Mouse (Mus musculus) forebrain, embryonic 11.5 days (tissue): Measurements from ENCODE around the gene Plcb1. TPM values are rescaled to one million over a fixed set of nuclear protein-coding genes. Genes with fewer than 3 reads are reported as not detected.

ENCODE experiments used
- ATAC-seq: fragments of 200-750 bp; cut with Nextera tagmentation; replicated peaks from 2 replicates; pipeline ENCODE4 v1.8.0; 2017; ENCODE audit warnings: moderate TSS enrichment; ENCODE audit not compliant: low FRiP score
- DNase-seq: peaks from one replicate; pipeline ENCODE4 v3.0.0-alpha.2; 2017; ENCODE audit warnings: low spot score
- H3K27ac ChIP-seq: fragments of 300-500 bp; sonication (generic); 2 replicates; pipeline ENCODE4 v1.5.1; 2014; ENCODE audit warnings: low read depth, low read length
- H3K27me3 ChIP-seq: fragments of 300-500 bp; sonication (generic); 2 replicates; pipeline ENCODE4 v1.6.1; 2014; ENCODE audit warnings: mild to moderate bottlenecking, low read length, mixed read lengths; ENCODE audit not compliant: control insufficient read depth, insufficient read depth
- H3K36me3 ChIP-seq: fragments of 300-500 bp; sonication (generic); 2 replicates; pipeline ENCODE4 v1.6.1; 2014; ENCODE audit warnings: mild to moderate bottlenecking, low read length, moderate library complexity, mixed read lengths; ENCODE audit not compliant: control insufficient read depth, insufficient read depth
- H3K4me1 ChIP-seq: fragments of 300-500 bp; sonication (generic); replicated peaks from 2 replicates; pipeline ENCODE4 v1.6.1; 2014; ENCODE audit warnings: low read length, mixed read lengths; ENCODE audit not compliant: control insufficient read depth, insufficient read depth
- H3K4me2 ChIP-seq: fragments of 300-500 bp; sonication (generic); 2 replicates; pipeline ENCODE4 v1.6.1; 2014; ENCODE audit warnings: low read depth, mild to moderate bottlenecking, low read length, moderate library complexity, mixed read lengths; ENCODE audit not compliant: severe bottlenecking
- H3K4me3 ChIP-seq: fragments of 300-500 bp; sonication (generic); 2 replicates; pipeline ENCODE4 v1.5.1; 2014; ENCODE audit warnings: low read depth, low read length
- H3K9ac ChIP-seq: fragments of 300-500 bp; sonication (generic); 2 replicates; pipeline ENCODE4 v1.6.1; 2014; ENCODE audit warnings: low read length
- H3K9me3 ChIP-seq: fragments of 300-500 bp; sonication (generic); 2 replicates; pipeline ENCODE4 v1.6.1; 2016; ENCODE audit warnings: low read length, mixed read lengths; ENCODE audit not compliant: control insufficient read depth
- WGBS: fragments of 180-500 bp; shearing (Covaris S2); extraction: QIAGEN DNeasy Blood & Tissue Kit; methylation state at CpG from one replicate; pipeline ENCODE4 v1.1.7; 2014; 5-methylcytosine and 5-hydroxymethylcytosine counted together
- polyA plus RNA-seq: library from polyadenylated mRNA; unstranded; fragments of >200 nt; fragmentation: Nextera tagmentation; extraction: Ambion mirVana; gene quantifications from 2 replicates; pipeline ENCODE4 v1.2.1, GENCODE M21; 2014

Plcb1 gene
- polyA plus RNA-seq, 1 experiment from 2014 or later: 12.8 TPM

DNA sequence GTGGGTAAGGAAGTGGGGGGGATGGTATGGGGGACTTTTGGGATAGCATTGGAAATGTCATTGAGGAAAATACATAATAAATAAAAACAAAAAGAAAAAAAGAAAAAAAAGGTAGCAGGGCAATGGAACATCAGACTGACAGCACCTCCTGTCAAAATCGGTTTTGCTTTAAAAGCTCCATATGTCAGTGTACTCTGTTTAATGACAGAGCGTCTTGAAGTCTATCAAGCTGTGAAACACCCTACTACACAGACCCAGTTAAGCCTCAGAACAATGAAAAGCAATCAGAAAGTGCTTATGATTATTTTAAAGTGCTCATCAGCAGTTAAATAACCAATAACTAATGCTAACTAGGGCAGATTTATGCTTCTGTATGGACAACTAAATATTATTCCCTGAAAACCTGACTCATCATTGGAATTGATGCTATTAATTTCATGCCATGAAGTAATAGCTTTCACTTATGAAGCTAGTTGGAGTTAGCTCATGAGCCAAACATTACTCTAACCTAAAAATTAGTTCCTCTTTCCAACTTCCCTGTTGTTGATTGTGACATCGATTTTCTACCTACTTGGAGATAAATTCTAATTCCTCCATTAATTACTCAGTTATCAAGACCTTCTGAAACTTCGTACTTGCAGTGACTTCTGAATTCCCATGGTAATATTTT lies 717.6 kb downstream of the Plcb1 start:
- H3K4me2 ChIP-seq: no peak overlapping the region
- 83% methylated on average over 4 of the region's 4 CpGs for WGBS
- no peaks in the 10 kb centered on the region for H3K36me3 ChIP-seq
- no peak overlapping the region for H3K9ac ChIP-seq
- H3K27me3 ChIP-seq: no peaks in the 10 kb centered on the region
- H3K27ac ChIP-seq: no peak overlapping the region
- H3K4me3 ChIP-seq: no peak overlapping the region
- no peaks in the 10 kb centered on the region for H3K4me1 ChIP-seq
- DNase-seq (no peak), ATAC-seq (no peak)
- H3K9me3 ChIP-seq: no peaks in the 10 kb centered on the region

DNA sequence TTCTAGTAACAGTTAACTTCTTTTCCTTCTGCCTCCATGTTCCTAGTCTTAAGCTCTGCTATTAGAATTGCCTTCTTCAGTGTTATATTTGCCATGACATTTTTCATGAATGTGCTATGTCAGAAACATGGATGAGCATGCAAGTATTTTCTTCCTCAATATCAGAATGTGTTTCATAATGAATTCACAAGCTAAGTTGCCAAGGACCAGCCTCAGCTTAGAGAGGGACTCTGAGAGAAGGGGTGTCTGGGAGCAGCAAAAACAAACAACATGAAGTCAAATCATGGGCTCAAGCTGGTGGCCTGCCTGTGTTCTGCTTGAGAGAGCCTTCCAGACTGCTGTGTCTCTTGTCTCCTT lies 718.1 kb downstream of the Plcb1 start:
- DNase-seq: no peak
- no peak for ATAC-seq
- Histone ChIP-seq H3K4me3 (no peak overlapping the region), H3K9ac (no peak overlapping the region), H3K27me3 (no peaks in the 10 kb centered on the region), H3K9me3 (no peaks in the 10 kb centered on the region), H3K27ac (no peak overlapping the region), H3K4me1 (no peaks in the 10 kb centered on the region), H3K36me3 (no peaks in the 10 kb centered on the region), H3K4me2 (no peak overlapping the region)

DNA sequence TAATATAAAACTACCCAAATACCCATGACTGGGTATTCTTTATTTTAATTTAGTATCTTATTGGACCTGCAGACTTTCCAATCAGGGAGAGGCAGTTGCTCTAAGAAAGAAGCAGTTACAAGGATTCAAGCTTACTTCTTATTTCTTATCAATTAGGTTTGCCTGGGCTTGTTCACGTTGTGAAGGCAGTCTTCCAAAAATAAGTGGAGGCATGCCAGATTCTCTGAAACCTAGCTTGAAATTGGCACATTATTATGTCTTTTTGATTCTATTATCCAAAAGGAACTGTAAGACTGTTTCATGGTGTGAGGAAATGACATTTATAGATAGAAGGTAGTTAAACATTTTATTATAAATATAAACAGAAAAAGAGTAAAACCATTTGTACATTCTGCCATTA lies 721.2 kb downstream of the Plcb1 start:
- no peak overlapping the region for H3K27ac ChIP-seq
- no peak for DNase-seq
- no peak for ATAC-seq
- no peaks in the 10 kb centered on the region for H3K4me1 ChIP-seq
- no peak overlapping the region for H3K4me3 ChIP-seq
- H3K36me3 ChIP-seq: no peaks in the 10 kb centered on the region
- no peaks in the 10 kb centered on the region for H3K27me3 ChIP-seq
- H3K9me3 ChIP-seq: no peaks in the 10 kb centered on the region
- WGBS: 83% methylated on average over 1 of the region's 1 CpGs
- H3K9ac ChIP-seq: no peak overlapping the region
- no peak overlapping the region for H3K4me2 ChIP-seq

DNA sequence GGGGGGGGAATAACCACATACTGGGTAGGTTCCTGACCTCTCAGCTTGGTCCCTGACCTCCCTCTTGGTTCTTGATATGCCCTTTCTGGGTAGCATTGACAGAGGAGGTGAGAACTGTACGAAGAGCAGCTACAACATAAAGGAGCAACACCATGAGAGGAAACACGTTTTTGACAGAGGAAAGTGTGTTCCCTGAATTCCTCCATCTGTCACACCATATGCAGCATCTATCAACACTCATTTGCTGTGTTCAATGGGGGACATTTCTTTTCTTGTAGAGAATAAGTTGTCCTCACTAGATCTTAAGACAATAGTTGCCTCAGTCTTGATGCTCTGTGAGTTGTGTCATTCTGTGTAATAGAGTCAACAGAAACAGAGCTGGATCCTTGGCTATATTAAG lies 733.1 kb downstream of the Plcb1 start:
- WGBS: 65% methylated on average over 2 of the region's 2 CpGs
- no peak for DNase-seq
- no peaks in the 10 kb centered on the region for H3K4me1 ChIP-seq
- no peak overlapping the region for H3K4me2 ChIP-seq
- no peak overlapping the region for H3K4me3 ChIP-seq
- no peaks in the 10 kb centered on the region for H3K36me3 ChIP-seq
- no peaks in the 10 kb centered on the region for H3K27me3 ChIP-seq
- H3K9ac ChIP-seq: no peak overlapping the region
- no peaks in the 10 kb centered on the region for H3K9me3 ChIP-seq
- no peak for ATAC-seq
- H3K27ac ChIP-seq: no peak overlapping the region

Other genes starting within 250 kb of the Plcb1 start
- gene Hao1, start 231.7 kb upstream of the Plcb1 start, polyA plus RNA-seq: not detected in 2 replicates
- gene Tmx4, start 141.9 kb upstream of the Plcb1 start, polyA plus RNA-seq: 49.9 and 50.6 TPM in 2 replicates